Mouse (Mus musculus): ENCODE data around the gene Loxl3. TPM values are rescaled to one million over a fixed set of nuclear protein-coding genes. Genes with fewer than 3 reads are reported as not detected.

Loxl3 gene
- polyA plus RNA-seq, 1 experiment from 2014 or later = 10.4 TPM

DNA sequence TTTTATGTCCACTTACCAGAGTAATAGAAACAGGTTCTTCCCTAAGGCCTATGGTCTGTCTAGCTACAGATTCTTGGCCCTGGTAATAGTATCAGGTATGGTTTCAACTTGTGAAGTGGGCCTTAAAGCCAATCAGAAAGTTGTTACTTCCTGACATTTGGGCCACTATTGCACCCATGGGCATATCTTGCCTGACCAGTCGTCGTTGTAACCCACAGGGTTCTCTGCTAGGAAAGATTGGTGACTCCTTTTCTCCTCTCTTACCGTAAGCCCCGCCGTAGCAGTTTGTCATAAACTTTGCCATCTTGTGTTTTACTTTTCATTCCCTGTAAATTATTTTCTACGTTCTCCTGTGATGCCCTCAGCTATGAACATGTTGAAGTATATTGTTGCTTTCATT lies 13.9 kb upstream of the Loxl3 start:
- 82% methylated on average over 6 of the region's 6 CpGs for WGBS
- no peak for ATAC-seq (ENCODE audit: low read depth)
- Histone ChIP-seq H3K4me3 (no peak overlapping the region), H3K36me3 (no peaks in the 10 kb centered on the region), H3K27me3 (no peaks in the 10 kb centered on the region), H3K9ac (no peak overlapping the region), H3K9me3 (no peaks in the 10 kb centered on the region), H3K4me1 (replicated peaks) (no peaks in the 10 kb centered on the region), H3K27ac (replicated peaks) (no peak overlapping the region), H3K4me2 (no peak overlapping the region)

DNA sequence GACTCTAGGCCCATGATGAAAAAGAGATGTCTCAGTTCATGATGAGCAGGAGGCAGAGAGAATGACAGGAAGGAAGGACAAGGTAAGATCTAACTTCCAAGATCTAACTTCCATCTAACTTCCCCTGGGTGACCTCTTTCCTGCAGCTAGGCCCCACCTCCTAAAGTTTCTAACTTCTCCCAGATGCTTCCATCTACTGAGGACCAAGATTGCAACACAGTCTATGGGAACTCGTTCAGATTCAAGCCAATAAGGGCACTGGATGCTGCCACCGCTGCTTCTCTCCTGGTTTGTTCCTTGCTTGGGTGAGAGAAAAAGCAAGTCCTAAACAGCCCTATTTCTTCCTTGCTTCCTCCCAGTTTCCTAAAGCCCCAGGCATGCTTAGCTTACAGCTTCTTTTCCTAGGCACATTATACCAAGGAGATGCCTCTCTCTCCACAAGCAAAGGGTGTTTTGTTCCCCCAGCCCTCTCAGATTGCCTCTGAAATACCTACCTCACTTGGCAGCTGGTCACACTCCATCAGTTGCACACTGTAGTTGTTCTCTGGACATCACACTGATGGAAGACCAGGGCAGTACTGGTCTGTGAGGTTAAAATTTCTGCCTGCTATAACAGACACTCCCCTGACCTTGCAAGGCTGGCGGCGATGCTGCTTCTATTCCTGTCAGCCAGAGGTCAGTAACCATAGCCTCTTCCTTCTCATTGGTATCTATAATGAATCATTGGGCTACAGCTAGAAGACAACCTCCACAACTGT lies 13.0 kb upstream of the Loxl3 start:
- H3K9ac ChIP-seq = no peak overlapping the region
- no peaks in the 10 kb centered on the region for H3K9me3 ChIP-seq
- no peak overlapping the region for H3K4me2 ChIP-seq
- H3K36me3 ChIP-seq = no peaks in the 10 kb centered on the region
- ATAC-seq (ENCODE audit: low read depth) = no peak
- H3K27me3 ChIP-seq = no peaks in the 10 kb centered on the region
- H3K4me3 ChIP-seq = no peak overlapping the region
- H3K27ac ChIP-seq (replicated peaks) = no peak overlapping the region
- WGBS = 87% methylated on average over 4 of the region's 4 CpGs
- H3K4me1 ChIP-seq (replicated peaks) = no peaks in the 10 kb centered on the region

DNA sequence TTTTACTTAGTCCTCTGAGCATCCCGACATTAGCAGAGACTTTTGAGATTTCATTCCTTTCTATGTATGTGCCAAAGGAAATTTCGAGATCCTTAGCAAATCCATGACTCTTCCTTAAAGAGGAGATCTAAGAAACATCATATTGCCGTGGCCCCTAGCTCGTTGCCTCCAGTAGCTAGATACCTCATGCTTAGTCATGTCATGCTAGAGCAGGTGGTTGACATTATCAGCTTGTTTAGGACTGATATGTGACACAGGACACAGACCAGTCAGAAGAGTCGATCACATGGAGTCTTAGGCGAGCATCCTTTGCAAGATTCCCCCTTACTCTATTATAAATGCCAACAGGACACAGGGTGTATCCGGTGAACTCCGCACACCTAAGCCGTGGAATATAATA lies 11.0 kb upstream of the Loxl3 start:
- Histone ChIP-seq H3K9ac (no peak overlapping the region), H3K4me2 (no peak overlapping the region), H3K4me3 (no peak overlapping the region), H3K9me3 (no peaks in the 10 kb centered on the region), H3K4me1 (replicated peaks) (no peaks in the 10 kb centered on the region), H3K27ac (replicated peaks) (no peak overlapping the region), H3K27me3 (no peaks in the 10 kb centered on the region), H3K36me3 (no peaks in the 10 kb centered on the region)
- ATAC-seq (ENCODE audit: low read depth) = no peak
- WGBS = 91% methylated on average over 9 of the region's 9 CpGs

DNA sequence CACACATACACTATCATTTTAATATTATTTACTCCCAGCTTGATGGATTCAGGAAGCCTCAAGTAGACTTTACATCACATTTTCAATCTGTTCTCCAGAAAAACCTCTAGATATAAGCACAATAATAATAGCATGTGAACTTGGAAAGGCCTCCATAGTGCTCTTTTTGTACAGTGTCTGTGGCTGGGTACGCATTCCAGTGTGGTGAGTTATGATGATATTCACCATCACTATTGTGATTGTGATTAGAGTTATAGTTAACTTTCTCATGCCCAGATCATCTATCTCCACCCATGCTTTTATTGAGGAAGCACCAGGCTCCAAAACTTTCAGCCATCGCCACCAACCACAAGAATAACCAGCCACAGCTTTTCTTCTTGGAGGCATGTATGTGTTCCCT lies 10.2 kb upstream of the Loxl3 start:
- no peaks in the 10 kb centered on the region for H3K27me3 ChIP-seq
- 95% methylated on average over 2 of the region's 2 CpGs for WGBS

DNA sequence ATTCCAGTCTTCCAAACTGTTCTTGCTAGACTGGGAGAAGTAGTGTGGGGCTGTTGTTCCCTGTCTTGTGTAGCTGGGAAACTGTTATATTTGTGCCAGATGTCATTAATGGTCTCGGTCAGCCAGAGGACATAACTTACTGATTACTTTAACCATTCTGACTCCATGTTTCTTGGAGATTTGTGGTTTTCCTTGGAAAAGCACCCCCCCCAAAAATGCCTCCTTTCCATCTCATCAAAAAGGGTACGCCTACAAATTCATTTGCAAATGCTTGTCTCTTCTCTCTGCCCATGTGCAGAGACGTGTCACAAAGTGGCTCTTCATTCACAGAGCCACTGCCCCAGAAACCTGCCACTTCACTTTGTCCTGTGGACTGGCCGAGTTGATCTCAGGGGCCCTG lies 9.6 kb upstream of the Loxl3 start:
- no peak for ATAC-seq (ENCODE audit: low read depth)
- Histone ChIP-seq H3K9me3 (no peaks in the 10 kb centered on the region), H3K27me3 (0 out of 2 replicates have a peak, but pooled peaks cover 3% of the 10 kb centered on the region), H3K4me1 (replicated peaks) (no peaks in the 10 kb centered on the region), H3K36me3 (no peaks in the 10 kb centered on the region), H3K4me3 (no peak overlapping the region), H3K9ac (no peak overlapping the region), H3K4me2 (no peak overlapping the region), H3K27ac (replicated peaks) (no peak overlapping the region)
- WGBS = 69% methylated on average over 4 of the region's 4 CpGs

More for the DNA sequence above, 10.2 kb upstream of the Loxl3 start:
- no peak overlapping the region for H3K4me2 ChIP-seq
- H3K4me3 ChIP-seq = no peak overlapping the region
- H3K36me3 ChIP-seq = no peaks in the 10 kb centered on the region
- no peak overlapping the region for H3K27ac ChIP-seq (replicated peaks)
- no peaks in the 10 kb centered on the region for H3K4me1 ChIP-seq (replicated peaks)
- H3K9ac ChIP-seq = no peak overlapping the region
- no peaks in the 10 kb centered on the region for H3K9me3 ChIP-seq
- ATAC-seq (ENCODE audit: low read depth) = no peak

DNA sequence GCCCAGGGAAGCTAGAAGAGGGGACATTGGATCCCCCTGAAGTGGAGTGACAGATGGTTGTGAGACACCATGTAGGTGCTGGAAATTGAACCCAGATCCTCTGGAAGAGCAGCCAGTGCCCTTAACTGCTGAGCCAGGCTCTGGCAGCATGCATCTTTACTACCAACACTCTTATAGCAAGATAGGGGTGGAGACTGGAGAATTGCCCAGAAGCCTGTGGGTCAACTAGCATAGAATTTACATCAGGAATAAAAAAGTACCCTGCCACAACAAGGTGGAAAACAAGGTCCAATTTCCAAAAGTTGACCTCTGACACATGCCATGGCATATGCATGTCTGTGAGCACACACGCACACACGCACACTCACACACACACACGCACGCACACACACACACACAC lies 8.8 kb upstream of the Loxl3 start:
- Histone ChIP-seq H3K27ac (replicated peaks) (no peak overlapping the region), H3K27me3 (peaks cover 11% of the 10 kb centered on the region), H3K9me3 (no peaks in the 10 kb centered on the region), H3K9ac (no peak overlapping the region), H3K4me2 (no peak overlapping the region), H3K4me3 (no peak overlapping the region), H3K4me1 (replicated peaks) (no peaks in the 10 kb centered on the region; the same call in 1 of the 2 replicates), H3K36me3 (no peaks in the 10 kb centered on the region)
- no peak for ATAC-seq (ENCODE audit: low read depth)
- 91% methylated on average over 4 of the region's 4 CpGs for WGBS

DNA sequence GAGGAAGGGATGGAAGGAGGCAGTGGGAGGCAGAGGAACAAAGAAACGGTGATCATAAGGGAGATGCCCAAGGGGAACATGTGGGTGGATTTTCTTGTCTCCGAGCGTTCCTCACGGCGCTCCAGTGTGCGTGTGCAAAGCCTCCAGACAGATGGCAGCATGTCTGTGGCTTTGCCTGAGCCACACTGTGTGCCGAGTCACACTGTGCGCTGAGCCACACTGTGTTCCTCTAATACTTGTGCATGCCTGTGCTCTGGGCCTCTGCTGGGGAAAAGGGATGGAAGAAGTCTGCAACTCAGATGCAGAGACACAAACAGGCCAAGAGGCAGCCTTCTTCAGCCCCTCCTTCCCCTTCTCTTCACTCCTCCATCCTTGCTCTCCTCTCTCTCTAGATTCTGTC lies 6.7 kb upstream of the Loxl3 start:
- no peak overlapping the region for H3K4me3 ChIP-seq
- 72% methylated on average over 8 of the region's 8 CpGs for WGBS
- H3K9me3 ChIP-seq = no peaks in the 10 kb centered on the region
- no peak overlapping the region for H3K27ac ChIP-seq (replicated peaks)
- peaks cover 30% of the 10 kb centered on the region for H3K27me3 ChIP-seq
- H3K4me1 ChIP-seq (replicated peaks) = peaks cover 4% of the 10 kb centered on the region
- ATAC-seq (ENCODE audit: low read depth) = no peak
- H3K4me2 ChIP-seq = no peak overlapping the region
- no peak overlapping the region for H3K9ac ChIP-seq
- no peaks in the 10 kb centered on the region for H3K36me3 ChIP-seq

DNA sequence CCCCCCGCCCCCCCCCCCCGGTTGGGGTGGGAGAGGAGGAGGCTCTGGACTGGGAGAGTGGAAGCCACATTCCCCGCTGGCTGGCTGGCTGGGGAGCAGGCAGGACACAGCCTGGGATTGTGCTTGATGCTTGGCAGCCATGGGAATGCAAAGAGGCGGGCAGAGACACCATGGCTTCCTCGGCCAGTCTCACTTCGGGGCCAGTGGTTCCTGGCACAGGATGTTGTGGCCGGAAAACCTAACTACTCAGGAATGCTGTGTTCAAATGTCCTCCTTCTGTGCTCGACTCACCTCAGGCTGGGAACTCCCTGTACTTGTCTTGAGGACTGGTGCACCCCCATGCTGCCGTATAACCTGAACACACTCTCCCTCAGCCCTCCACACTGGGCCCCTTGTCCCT lies 6.3 kb upstream of the Loxl3 start:
- Histone ChIP-seq H3K4me1 (replicated peaks) (peaks cover 8% of the 10 kb centered on the region), H3K9ac (no peak overlapping the region), H3K27me3 (peaks cover 35% of the 10 kb centered on the region), H3K4me3 (no peak overlapping the region), H3K36me3 (no peaks in the 10 kb centered on the region), H3K27ac (replicated peaks) (no peak overlapping the region), H3K4me2 (no peak overlapping the region), H3K9me3 (no peaks in the 10 kb centered on the region)
- ATAC-seq (ENCODE audit: low read depth) = no peak
- 51% methylated on average over 8 of the region's 9 CpGs for WGBS

DNA sequence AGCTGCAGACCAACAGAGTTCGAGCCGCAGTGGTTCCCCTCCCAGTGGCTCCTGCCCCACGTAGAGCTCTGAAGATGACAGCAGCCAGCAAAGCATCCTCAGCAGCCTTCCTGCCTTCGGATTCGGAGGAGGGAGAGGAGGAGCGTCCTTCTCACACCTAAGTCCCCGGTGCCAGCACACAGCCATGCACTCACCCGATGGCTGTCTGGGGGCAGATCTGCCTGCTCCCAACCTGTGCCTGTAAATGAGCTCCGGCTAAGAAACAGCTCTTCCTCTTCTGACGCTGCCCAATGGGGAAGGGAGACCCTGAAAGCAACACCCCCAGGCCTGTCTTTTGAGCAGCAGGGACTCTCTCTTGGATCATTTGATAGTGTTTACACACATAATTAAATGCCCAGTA lies 4.2 kb upstream of the Loxl3 start:
- no peak overlapping the region for H3K4me3 ChIP-seq
- no peak overlapping the region for H3K9ac ChIP-seq
- no peaks in the 10 kb centered on the region for H3K36me3 ChIP-seq
- H3K9me3 ChIP-seq = no peaks in the 10 kb centered on the region
- no peak for ATAC-seq (ENCODE audit: low read depth)
- H3K4me1 ChIP-seq (replicated peaks) = peaks cover 22% of the 10 kb centered on the region
- no peak overlapping the region for H3K4me2 ChIP-seq
- peaks cover 52% of the 10 kb centered on the region for H3K27me3 ChIP-seq
- 23% methylated on average over 10 of the region's 10 CpGs for WGBS
- no peak overlapping the region for H3K27ac ChIP-seq (replicated peaks)

DNA sequence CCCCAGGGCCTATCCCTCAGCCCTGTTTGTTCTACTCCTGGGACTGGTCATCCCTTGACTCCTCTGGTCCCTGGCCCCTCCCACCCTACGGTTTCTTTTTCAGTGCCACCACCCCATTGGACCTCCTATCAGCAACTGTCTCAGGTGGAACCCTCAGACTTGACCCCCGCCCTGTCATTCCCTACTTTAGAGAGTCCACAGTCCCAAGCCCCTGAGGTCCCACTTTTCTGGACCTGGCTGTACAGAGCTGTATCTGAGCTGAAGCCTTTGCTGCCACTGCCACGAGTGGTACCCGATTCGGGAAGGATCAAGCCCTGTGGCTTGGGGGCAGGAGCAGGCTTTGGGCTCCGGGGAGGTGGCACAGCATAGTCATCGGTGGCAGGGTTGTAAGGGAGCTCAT lies 2.9 kb upstream of the Loxl3 start:
- no peak overlapping the region for H3K4me3 ChIP-seq
- peaks cover 59% of the 10 kb centered on the region for H3K27me3 ChIP-seq
- no peak for ATAC-seq (ENCODE audit: low read depth)
- H3K9ac ChIP-seq = no peak overlapping the region
- H3K4me2 ChIP-seq = no peak overlapping the region
- H3K9me3 ChIP-seq = no peaks in the 10 kb centered on the region
- H3K36me3 ChIP-seq = no peaks in the 10 kb centered on the region
- H3K27ac ChIP-seq (replicated peaks) = no peak overlapping the region
- peaks cover 22% of the 10 kb centered on the region for H3K4me1 ChIP-seq (replicated peaks)
- 67% methylated on average over 7 of the region's 7 CpGs for WGBS

DNA sequence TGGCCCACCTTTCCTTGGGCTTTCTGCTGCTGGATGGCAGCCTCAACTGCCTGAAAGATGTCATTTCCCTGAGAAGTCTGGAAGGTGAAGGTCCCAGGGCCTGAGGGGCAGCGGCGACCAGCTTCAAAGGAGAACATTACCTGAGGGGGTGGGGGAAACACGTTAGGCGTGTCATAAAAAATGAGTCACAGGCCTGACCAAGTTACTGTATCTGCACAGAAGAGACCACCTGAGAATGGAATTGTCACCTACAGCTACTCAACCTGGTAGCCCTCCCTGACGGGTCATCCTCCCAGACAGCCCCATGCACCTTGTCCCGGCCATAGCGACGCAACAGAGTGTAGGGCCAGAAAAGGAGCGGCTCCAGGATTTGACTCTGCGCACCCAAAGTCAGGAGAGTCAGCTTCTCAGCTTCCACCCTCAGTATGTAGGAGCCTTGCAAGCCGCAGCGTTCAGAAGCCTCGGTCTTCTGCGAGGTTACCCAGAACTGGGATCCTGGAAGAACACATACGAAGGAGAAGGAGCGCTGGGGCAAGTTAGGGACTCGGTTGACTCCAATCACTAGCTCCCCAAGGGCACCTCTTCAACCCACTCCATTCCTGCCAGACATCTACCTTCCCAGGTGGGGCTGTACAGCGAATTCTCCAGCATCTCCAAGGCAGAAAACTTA lies 1.9 kb upstream of the Loxl3 start:
- H3K27ac ChIP-seq (replicated peaks) = no peak overlapping the region
- WGBS = 19% methylated on average over 18 of the region's 18 CpGs
- H3K4me3 ChIP-seq = peak overlapping the region; percentile 46
- no peaks in the 10 kb centered on the region for H3K36me3 ChIP-seq
- ATAC-seq (ENCODE audit: low read depth) = no peak
- peak overlapping the region; percentile 65; the same call in 1 of the 2 replicates for H3K9ac ChIP-seq
- H3K27me3 ChIP-seq = peaks cover 62% of the 10 kb centered on the region
- H3K4me1 ChIP-seq (replicated peaks) = peaks cover 22% of the 10 kb centered on the region
- H3K4me2 ChIP-seq = peak overlapping the region; percentile 82
- H3K9me3 ChIP-seq = no peaks in the 10 kb centered on the region

DNA sequence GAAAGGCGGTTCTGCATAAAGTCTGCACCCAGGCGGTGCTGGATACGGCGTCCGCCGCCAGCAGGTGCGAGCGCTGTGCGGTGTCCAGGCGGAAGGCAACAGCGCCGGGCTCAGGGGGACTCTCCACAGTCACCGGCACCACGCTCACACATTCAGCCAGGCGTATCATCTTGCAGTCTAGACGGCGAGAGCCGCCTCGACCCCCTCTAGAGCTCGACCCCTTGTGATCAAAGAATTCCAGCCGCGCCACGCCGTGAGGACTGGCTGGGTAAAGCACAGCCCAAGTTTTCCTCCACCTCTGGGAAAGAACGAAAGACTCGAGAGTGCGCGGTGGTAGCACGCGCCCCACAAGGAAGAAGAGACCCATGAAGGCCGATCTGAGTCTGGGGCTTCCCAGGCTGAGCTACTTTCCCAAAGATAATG lies 1.2 kb upstream of the Loxl3 start:
- Histone ChIP-seq H3K27me3 (peaks cover 62% of the 10 kb centered on the region), H3K9me3 (no peaks in the 10 kb centered on the region), H3K9ac (peak overlapping the region; percentile 65), H3K27ac (replicated peaks) (no peak overlapping the region), H3K4me1 (replicated peaks) (peaks cover 22% of the 10 kb centered on the region), H3K4me2 (peak overlapping the region; percentile 82), H3K36me3 (no peaks in the 10 kb centered on the region), H3K4me3 (peak overlapping the region; percentile 46)
- peak; percentile 44 for ATAC-seq (ENCODE audit: low read depth)
- WGBS = under 1% methylated on average over 31 of the region's 31 CpGs
